Mouse (Mus musculus) spleen, adult 2 months (tissue): ENCODE data around the gene Atxn1.

Experiments used
- CTCF ChIP-seq: fragments of 200-500 bp; IDR thresholded peaks from 2 replicates; pipeline ENCODE4 v1.5.1; 2011; ENCODE audit warnings: mild to moderate bottlenecking, inconsistent platforms; ENCODE audit not compliant: insufficient read depth, insufficient read length, insufficient replicate concordance; ENCODE audit errors: extremely low read depth
- POLR2A ChIP-seq: fragments of 200-500 bp; IDR thresholded peaks from 2 replicates; pipeline ENCODE4 v1.6.1; 2011; ENCODE audit warnings: low read depth, low read length, inconsistent platforms

DNA sequence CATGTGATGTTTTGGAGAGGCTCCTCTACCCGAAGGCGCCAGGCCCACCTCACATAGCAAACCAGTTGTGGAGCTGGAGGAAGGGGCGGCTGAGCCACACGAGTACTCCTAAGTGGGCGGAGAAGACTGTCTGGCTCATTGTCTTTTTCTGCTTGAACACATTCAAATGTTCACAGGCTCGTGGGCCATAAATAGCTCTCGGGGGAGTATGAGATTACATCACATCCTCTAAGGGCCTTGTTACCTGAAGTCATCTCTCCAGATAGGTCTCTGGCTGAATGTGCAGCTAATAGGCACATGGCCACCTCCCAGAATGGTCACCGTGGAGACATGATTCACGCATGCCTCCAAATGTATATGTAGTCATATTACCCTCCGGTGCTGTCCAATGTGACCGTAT, 350.0 kb downstream of the Atxn1 start:
- TF ChIP-seq CTCF (no peak), POLR2A (no peak)
